Mouse (Mus musculus): ENCODE results near the gene B4galt1.

B4galt1 gene

GRCm38 (mm10) chr4:40778656-40779055, 75.1 kb downstream of the B4galt1 start:
- peak in 1 of 2 experiments; percentile 21 for DNase-seq (ENCODE audit: low spot score in 2 of 2)

- DNase-seq (ENCODE audit: low spot score in 2 of 2): no peak
These were observed 76.7 kb downstream of the B4galt1 start for GRCm38 (mm10) chr4:40777116-40777515.

- DNase-seq (ENCODE audit: low spot score in 2 of 2): no peak
These were observed 77.4 kb downstream of the B4galt1 start for GRCm38 (mm10) chr4:40776416-40776815.

- peak; percentile 42 to 44 for DNase-seq (ENCODE audit: low spot score in 2 of 2)
These were observed 79.2 kb downstream of the B4galt1 start for GRCm38 (mm10) chr4:40774279-40775259.

GRCm38 (mm10) chr4:40759876-40760275, 93.9 kb downstream of the B4galt1 start:
- DNase-seq (ENCODE audit: low spot score in 2 of 2): no peak

DNA sequence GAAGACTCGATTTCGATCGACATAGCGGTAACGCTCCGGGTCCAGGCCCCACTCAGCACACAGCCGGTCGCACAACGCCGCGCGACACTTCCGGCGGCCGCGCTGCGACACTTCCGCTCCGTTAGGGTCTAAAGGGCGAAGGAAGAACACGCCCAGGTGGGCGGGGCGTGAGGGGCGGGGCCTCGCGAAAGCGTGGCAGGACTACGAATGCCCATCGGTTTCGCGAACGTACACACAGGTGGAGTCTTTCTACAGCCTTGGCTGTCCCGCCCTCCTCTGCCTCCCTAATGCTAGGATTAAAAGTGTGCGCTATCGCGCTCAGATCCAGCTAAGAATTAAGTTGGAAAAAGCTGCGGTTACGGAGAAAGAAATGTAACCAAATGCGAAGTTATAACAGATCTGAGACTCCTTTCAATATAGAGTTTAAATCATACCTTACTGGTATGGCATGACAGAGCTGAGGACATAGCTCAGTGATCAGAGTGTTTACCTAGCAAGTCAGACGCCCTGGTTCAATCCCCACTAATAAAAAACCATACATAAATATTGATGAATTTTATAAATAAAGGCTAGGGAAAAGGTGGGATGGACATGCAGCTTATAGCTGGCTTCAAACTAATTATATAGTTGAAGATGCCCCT, 95.9 kb downstream of the B4galt1 start, which contains the start of gene Smu1:
Gene Smu1, minus strand, starts transcription at position 144 of the 641 bp plus-strand sequence.
- DNase-seq (ENCODE audit: low spot score in 2 of 2): peak; percentile 94 to 97

DNA sequence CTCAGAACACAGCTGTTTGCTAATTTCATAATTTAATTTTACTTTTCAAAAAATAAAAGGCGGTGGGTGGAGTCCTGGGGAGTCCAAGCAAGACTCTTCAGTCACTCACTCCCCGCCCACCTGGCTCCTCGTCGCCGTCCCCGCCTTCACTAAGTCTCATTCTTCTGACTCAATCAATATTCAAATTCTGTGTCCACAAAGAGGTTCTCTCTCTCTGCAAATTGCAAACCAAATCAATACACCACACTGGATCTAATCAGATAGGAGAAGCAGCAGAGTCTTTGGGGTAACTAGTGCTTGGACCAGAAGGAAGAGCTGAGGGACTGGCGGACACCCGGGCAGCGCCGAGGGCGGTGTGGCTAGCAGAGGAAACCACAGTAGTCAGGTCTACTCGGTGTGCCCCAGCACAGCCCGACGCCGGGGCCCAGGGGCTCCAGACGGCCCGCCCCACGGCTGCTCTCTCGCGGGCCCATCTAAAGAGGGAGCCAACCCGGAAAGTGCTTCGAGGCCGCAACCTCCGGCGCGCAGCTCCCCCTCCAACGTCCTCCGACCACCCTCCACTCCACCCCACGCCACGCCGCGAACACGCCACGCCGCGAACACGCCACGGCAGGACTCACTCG, 96.5 kb downstream of the B4galt1 start:
- DNase-seq (ENCODE audit: low spot score in 2 of 2): no peak

All from frontal cortex, postnatal 36 days (tissue).